Mouse (Mus musculus): ENCODE results near the gene Hoxd8. TPM values are rescaled to one million over a fixed set of nuclear protein-coding genes. Genes with fewer than 3 reads are reported as not detected.

Hoxd8 gene
- polyA plus RNA-seq, 1 experiment from 2014 or later: 0.82 TPM

- no peak for ATAC-seq (replicated peaks; ENCODE audit: low FRiP score)
- peak; percentile 59 for DNase-seq (ENCODE audit: low spot score)
- Histone ChIP-seq H3K4me1 (replicated peaks; ENCODE audit: control insufficient read depth, insufficient read depth, low read length) (peaks cover 6% of the 10 kb centered on the region; the same call in 1 of the 2 replicates), H3K4me2 (no peak overlapping the region), H3K36me3 (ENCODE audit: control insufficient read depth, insufficient read depth, low read length) (no peaks in the 10 kb centered on the region), H3K9ac (ENCODE audit: low read depth, low read length) (no peak overlapping the region), H3K4me3 (ENCODE audit: low read depth, low read length) (no peak overlapping the region), H3K27me3 (replicated peaks; ENCODE audit: control insufficient read depth, insufficient read depth, low read length) (peaks cover 99% of the 10 kb centered on the region), H3K27ac (ENCODE audit: low read depth, low read length) (no peak overlapping the region), H3K9me3 (ENCODE audit: control insufficient read depth, low read length) (no peaks in the 10 kb centered on the region)
- WGBS: 1% methylated on average over 47 of the region's 47 CpGs
Measured at GRCm38 (mm10) chr2:74658667-74659371, 45.6 kb upstream of the Hoxd8 start.

DNA sequence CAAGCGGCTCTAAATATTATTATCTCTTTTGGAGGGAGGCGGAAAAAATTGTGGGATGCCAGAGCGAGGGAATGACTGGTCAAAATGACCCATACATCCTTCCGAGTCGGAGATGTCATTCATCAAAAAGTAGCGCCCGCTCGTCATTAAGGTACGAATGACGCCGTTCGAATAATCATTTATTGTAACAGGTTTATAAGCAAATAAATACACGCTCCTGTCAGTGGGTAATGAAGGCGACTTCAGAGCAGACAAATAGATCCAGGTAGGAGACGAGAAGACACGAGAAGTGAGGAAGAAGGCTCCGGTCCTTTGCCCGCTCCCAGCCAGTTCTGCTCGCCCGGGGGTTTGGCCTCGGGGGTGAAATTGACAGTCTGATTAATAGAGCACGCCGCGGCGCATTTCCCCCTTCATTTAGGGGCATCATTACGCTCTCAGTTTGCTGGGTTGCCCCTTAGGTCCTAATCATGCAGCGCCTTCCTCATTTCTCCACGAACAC is 44.9 kb upstream of the Hoxd8 start, which contains the start of gene Evx2:
Gene Evx2, minus strand, starts transcription at position 51 of the 499 bp plus-strand sequence.
- Histone ChIP-seq H3K9me3 (ENCODE audit: control insufficient read depth, low read length) (no peaks in the 10 kb centered on the region), H3K27ac (ENCODE audit: low read depth, low read length) (no peak within 1 kb of the TSS), H3K27me3 (replicated peaks; ENCODE audit: control insufficient read depth, insufficient read depth, low read length) (peaks cover 99% of the 10 kb centered on the region), H3K36me3 (ENCODE audit: control insufficient read depth, insufficient read depth, low read length) (no peaks in the 10 kb centered on the region), H3K4me3 (ENCODE audit: low read depth, low read length) (no peak within 1 kb of the TSS), H3K4me2 (no peak within 1 kb of the TSS), H3K9ac (ENCODE audit: low read depth, low read length) (no peak within 1 kb of the TSS), H3K4me1 (replicated peaks; ENCODE audit: control insufficient read depth, insufficient read depth, low read length) (peaks cover 6% of the 10 kb centered on the region; the same call in 1 of the 2 replicates)
- ATAC-seq (replicated peaks; ENCODE audit: low FRiP score): no peak
- WGBS: 2% methylated on average over 28 of the region's 28 CpGs
- no peak for DNase-seq (ENCODE audit: low spot score)

- WGBS: 5% methylated on average over 30 of the region's 30 CpGs
- DNase-seq (ENCODE audit: low spot score): no peak
- no peak overlapping the region for H3K9ac ChIP-seq (ENCODE audit: low read depth, low read length)
Measured at GRCm38 (mm10) chr2:74660421-74661375, 43.7 kb upstream of the Hoxd8 start.

DNA sequence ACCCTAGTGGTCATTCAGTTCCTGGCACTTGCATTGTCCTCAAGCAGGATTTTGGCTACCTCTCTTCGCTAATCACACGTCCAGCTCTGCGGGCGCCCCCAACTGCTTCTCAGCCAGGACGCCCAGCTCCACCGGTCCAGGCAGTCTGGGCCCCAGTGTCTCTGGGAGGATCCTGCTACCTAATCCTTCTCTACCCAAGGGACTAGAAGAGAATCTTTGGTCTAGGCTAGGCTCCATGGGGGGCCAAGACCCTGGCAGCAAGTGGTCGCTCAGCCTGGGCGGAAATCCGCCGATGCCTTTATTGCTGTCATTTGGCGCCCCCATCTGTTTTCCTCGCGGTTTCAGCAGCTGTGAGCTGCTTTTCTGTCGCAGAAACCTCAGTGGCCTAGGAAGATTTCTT is 42.7 kb upstream of the Hoxd8 start:
- 0 out of 2 replicates have a peak overlapping the region, but pooled peaks have one; percentile 15 for H3K4me2 ChIP-seq
- no peaks in the 10 kb centered on the region for H3K36me3 ChIP-seq (ENCODE audit: control insufficient read depth, insufficient read depth, low read length)
- H3K27ac ChIP-seq (ENCODE audit: low read depth, low read length): no peak overlapping the region
- H3K4me1 ChIP-seq (replicated peaks; ENCODE audit: control insufficient read depth, insufficient read depth, low read length): no peaks in the 10 kb centered on the region
- no peaks in the 10 kb centered on the region for H3K9me3 ChIP-seq (ENCODE audit: control insufficient read depth, low read length)
- peak; percentile 65 for DNase-seq (ENCODE audit: low spot score)
- peaks cover 98% of the 10 kb centered on the region for H3K27me3 ChIP-seq (replicated peaks; ENCODE audit: control insufficient read depth, insufficient read depth, low read length)
- H3K4me3 ChIP-seq (ENCODE audit: low read depth, low read length): no peak overlapping the region
- WGBS: 1% methylated on average over 14 of the region's 14 CpGs
- ATAC-seq (replicated peaks; ENCODE audit: low FRiP score): no peak
- no peak overlapping the region for H3K9ac ChIP-seq (ENCODE audit: low read depth, low read length)

More at GRCm38 (mm10) chr2:74660421-74661375, 43.7 kb upstream of the Hoxd8 start:
- H3K4me3 ChIP-seq (ENCODE audit: low read depth, low read length): no peak overlapping the region
- H3K9me3 ChIP-seq (ENCODE audit: control insufficient read depth, low read length): no peaks in the 10 kb centered on the region
- peaks cover 3% of the 10 kb centered on the region; the same call in 1 of the 2 replicates for H3K4me1 ChIP-seq (replicated peaks; ENCODE audit: control insufficient read depth, insufficient read depth, low read length)
- no peak for ATAC-seq (replicated peaks; ENCODE audit: low FRiP score)
- H3K36me3 ChIP-seq (ENCODE audit: control insufficient read depth, insufficient read depth, low read length): no peaks in the 10 kb centered on the region
- H3K27ac ChIP-seq (ENCODE audit: low read depth, low read length): no peak overlapping the region
- H3K4me2 ChIP-seq: no peak overlapping the region
- H3K27me3 ChIP-seq (replicated peaks; ENCODE audit: control insufficient read depth, insufficient read depth, low read length): peaks cover 98% of the 10 kb centered on the region

DNA sequence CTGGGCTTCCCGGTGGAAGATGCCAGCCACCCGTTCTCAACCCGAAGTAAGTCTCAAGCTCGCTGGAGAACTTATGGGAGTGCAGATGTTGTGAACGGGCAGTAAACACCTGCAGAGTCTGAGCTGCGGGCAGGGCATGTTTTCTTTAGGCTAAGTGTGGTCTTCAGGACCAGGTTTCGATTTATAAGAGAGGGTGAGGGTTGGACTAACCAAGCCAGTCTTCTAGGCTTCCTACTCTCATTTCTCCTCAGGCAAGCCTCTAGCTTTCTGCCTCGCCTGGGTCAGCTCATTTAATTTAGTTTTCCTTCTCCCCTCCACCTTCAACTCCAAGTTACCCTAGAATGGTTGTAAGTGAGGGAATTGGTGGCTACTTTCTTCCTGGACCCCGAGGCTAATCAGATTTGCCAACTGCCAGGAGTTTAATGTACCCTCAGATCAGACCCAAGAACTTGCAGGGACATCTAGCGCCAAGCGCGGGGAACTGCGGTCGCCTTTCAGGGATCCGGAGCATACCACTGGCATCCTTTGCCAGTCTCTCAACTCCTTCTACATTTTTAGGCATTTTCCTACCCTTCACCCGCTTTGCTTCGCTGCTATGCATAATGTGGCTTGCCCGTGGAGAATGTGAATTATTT is 41.0 kb upstream of the Hoxd8 start:
- DNase-seq (ENCODE audit: low spot score) (peak; percentile 29), ATAC-seq (replicated peaks; ENCODE audit: low FRiP score) (no peak)
- Histone ChIP-seq H3K9me3 (ENCODE audit: control insufficient read depth, low read length) (no peaks in the 10 kb centered on the region), H3K27ac (ENCODE audit: low read depth, low read length) (no peak overlapping the region), H3K4me1 (replicated peaks; ENCODE audit: control insufficient read depth, insufficient read depth, low read length) (peaks cover 6% of the 10 kb centered on the region), H3K4me3 (ENCODE audit: low read depth, low read length) (no peak overlapping the region), H3K36me3 (ENCODE audit: control insufficient read depth, insufficient read depth, low read length) (no peaks in the 10 kb centered on the region), H3K27me3 (replicated peaks; ENCODE audit: control insufficient read depth, insufficient read depth, low read length) (peaks cover 98% of the 10 kb centered on the region), H3K9ac (ENCODE audit: low read depth, low read length) (no peak overlapping the region), H3K4me2 (no peak overlapping the region)
- WGBS: 5% methylated on average over 18 of the region's 18 CpGs

GRCm38 (mm10) chr2:74666411-74666810 is 38.0 kb upstream of the Hoxd8 start:
- no peak for ATAC-seq (replicated peaks; ENCODE audit: low FRiP score)
- Histone ChIP-seq H3K27me3 (replicated peaks; ENCODE audit: control insufficient read depth, insufficient read depth, low read length) (peaks cover 97% of the 10 kb centered on the region), H3K4me2 (no peak overlapping the region), H3K36me3 (ENCODE audit: control insufficient read depth, insufficient read depth, low read length) (no peaks in the 10 kb centered on the region), H3K9me3 (ENCODE audit: control insufficient read depth, low read length) (no peaks in the 10 kb centered on the region), H3K4me3 (ENCODE audit: low read depth, low read length) (no peak overlapping the region), H3K4me1 (replicated peaks; ENCODE audit: control insufficient read depth, insufficient read depth, low read length) (peaks cover 6% of the 10 kb centered on the region), H3K9ac (ENCODE audit: low read depth, low read length) (no peak overlapping the region), H3K27ac (ENCODE audit: low read depth, low read length) (no peak overlapping the region)
- no peak for DNase-seq (ENCODE audit: low spot score)
- WGBS: 4% methylated on average over 7 of the region's 7 CpGs

DNA sequence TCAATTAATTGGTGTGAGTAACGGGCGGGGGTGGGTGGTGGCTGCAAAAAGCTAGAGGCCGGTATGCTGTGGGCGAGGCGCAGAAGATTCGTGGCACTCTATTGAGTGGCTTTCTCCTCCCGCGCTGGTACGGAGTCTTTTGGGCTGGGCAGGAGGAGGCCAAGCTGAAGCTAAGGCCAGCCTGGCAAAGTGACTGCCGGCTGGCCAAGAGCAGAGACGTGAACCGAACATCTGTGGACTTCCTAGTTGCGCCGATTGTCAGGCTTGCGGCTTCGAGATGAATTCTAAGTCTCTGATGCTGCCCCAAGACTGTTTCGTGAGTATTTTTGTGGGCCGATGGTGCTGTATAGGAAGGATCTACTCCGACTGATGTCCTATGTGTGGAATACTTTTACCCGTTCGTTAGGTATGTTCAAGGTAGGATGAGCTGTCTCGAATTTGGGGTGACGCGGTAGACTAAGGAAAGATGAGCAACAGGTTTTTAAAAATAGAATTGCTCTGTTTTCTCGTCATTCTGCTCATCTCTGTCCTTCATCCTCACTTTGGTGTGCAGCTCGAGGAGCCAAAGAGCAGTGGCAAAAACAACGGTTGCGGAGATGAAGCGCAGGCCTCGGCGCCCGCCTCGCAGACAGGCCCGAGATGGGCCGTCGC is 37.1 kb upstream of the Hoxd8 start:
- DNase-seq (ENCODE audit: low spot score) (peak; percentile 37), ATAC-seq (replicated peaks; ENCODE audit: low FRiP score) (no peak)
- Histone ChIP-seq H3K27ac (ENCODE audit: low read depth, low read length) (no peak overlapping the region), H3K4me3 (ENCODE audit: low read depth, low read length) (peak overlapping the region; percentile 43), H3K27me3 (replicated peaks; ENCODE audit: control insufficient read depth, insufficient read depth, low read length) (peaks cover 97% of the 10 kb centered on the region), H3K4me1 (replicated peaks; ENCODE audit: control insufficient read depth, insufficient read depth, low read length) (peaks cover 6% of the 10 kb centered on the region), H3K9me3 (ENCODE audit: control insufficient read depth, low read length) (no peaks in the 10 kb centered on the region), H3K36me3 (ENCODE audit: control insufficient read depth, insufficient read depth, low read length) (no peaks in the 10 kb centered on the region), H3K9ac (ENCODE audit: low read depth, low read length) (no peak overlapping the region), H3K4me2 (no peak overlapping the region)
- WGBS: 3% methylated on average over 36 of the region's 36 CpGs

DNA sequence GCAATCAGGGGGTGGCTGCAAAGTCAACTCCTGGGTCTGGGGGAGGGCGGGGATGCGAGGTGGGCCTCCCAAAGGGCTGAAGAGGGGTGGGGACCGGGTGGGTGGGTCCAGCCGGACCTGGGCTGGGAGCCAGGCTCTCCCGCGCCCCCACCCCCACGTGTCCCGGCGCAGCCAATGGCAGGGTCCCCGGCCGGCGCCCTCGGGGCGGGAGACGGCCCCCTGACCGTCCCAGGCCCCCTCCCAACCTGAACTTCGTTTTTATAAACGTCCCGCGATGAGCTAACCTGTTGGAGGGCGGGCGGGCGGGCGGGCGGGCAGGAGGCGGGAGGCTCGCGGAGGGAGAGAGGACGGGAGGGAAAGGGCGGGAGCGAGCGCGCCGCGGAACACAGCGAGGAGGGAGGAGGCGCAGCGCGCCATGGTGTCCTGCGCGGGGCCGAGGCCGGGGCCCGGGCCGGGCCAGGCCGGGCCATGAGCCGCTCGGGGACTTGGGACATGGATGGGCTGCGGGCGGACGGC is 36.5 kb upstream of the Hoxd8 start, which contains the start of gene Hoxd13:
Gene Hoxd13, plus strand, starts transcription at position 469 of the 516 bp plus-strand sequence.
- H3K4me1 ChIP-seq (replicated peaks; ENCODE audit: control insufficient read depth, insufficient read depth, low read length): peaks cover 6% of the 10 kb centered on the region
- H3K36me3 ChIP-seq (ENCODE audit: control insufficient read depth, insufficient read depth, low read length): no peaks in the 10 kb centered on the region
- peaks cover 97% of the 10 kb centered on the region for H3K27me3 ChIP-seq (replicated peaks; ENCODE audit: control insufficient read depth, insufficient read depth, low read length)
- H3K27ac ChIP-seq (ENCODE audit: low read depth, low read length): no peak within 1 kb of the TSS
- H3K9me3 ChIP-seq (ENCODE audit: control insufficient read depth, low read length): no peaks in the 10 kb centered on the region
- no peak within 1 kb of the TSS for H3K9ac ChIP-seq (ENCODE audit: low read depth, low read length)
- ATAC-seq (replicated peaks; ENCODE audit: low FRiP score): no peak
- H3K4me3 ChIP-seq (ENCODE audit: low read depth, low read length): peak within 1 kb of the TSS; percentile 43
- WGBS: 1% methylated on average over 12 of the region's 51 CpGs
- no peak for DNase-seq (ENCODE audit: low spot score)
- H3K4me2 ChIP-seq: peak within 1 kb of the TSS; percentile 61

All from liver, embryonic 11.5 days (tissue).